Mouse (Mus musculus) CH12.LX (cell line): ENCODE measurements at regions not wholly inside any gene's neighbourhood (a gene's known extent, or its start where the extent isn't known, plus 50 kb on each side); places are given as distances from the start of the nearest gene placed in this dataset.

Source experiments
- CTCF ChIP-seq, 2 experiments: IDR thresholded peaks in 1 of 2; conservative IDR thresholded peaks in 1 of 2; 2 replicates each; pipeline ENCODE4 v1.5.1; 2011 to 2012; ENCODE audit warnings: low read depth in 2 of 2, low read length in 2 of 2, improper control_type of control experiment in 1 of 2, inconsistent platforms in 1 of 2, mild to moderate bottlenecking in 1 of 2, moderate library complexity in 1 of 2
- E2F4 ChIP-seq: IDR thresholded peaks from 2 replicates; pipeline ENCODE4 v1.6.1; 2011; ENCODE audit warnings: low read depth, low read length, improper control_type of control experiment; ENCODE audit not compliant: insufficient replicate concordance
- MAFK ChIP-seq: IDR thresholded peaks from 2 replicates; pipeline ENCODE4 v1.6.1; 2011; ENCODE audit warnings: low read length, improper control_type of control experiment; ENCODE audit not compliant: insufficient replicate concordance
- MAX ChIP-seq: IDR thresholded peaks from 2 replicates; pipeline ENCODE4 v1.6.1; 2011; ENCODE audit warnings: low read length, improper control_type of control experiment
- MEF2A ChIP-seq: IDR thresholded peaks from 2 replicates; pipeline ENCODE4 v1.6.1; 2014; ENCODE audit warnings: low read depth, mild to moderate bottlenecking, inconsistent platforms, low read length, improper control_type of control experiment, borderline replicate concordance
- POLR2A ChIP-seq: IDR thresholded peaks from 2 replicates; pipeline ENCODE4 v1.6.1; 2011; ENCODE audit warnings: low read depth, mild to moderate bottlenecking, improper control_type of control experiment, low read length

GRCm38 (mm10) chr12:107041927-107042652 is 446.3 kb upstream of the 3110018I06Rik start:
- TF ChIP-seq MEF2A (no peak), CTCF (conservative IDR thresholded peaks at IDR 0.05 in 1 of 2, IDR thresholded peaks at IDR 0.05 in 1 of 2; ENCODE audit: low read depth in 2 of 2, low read length in 2 of 2) (no peak), POLR2A (no peak), E2F4 (no peak), MAX (no peak), MAFK (no peak)
